Mouse (Mus musculus): Measurements from ENCODE around the gene Palmd. TPM values are rescaled to one million over a fixed set of nuclear protein-coding genes. Genes with fewer than 3 reads are reported as not detected.
A peak's percentile ranks its signal among the peaks of the same experiment; 100 is the strongest.

The Palmd gene
- polyA plus RNA-seq, 1 experiment from 2014 or later, result 6.6 TPM

- WGBS, result 93% methylated on average over 9 of the region's 9 CpGs
- no peaks in the 10 kb centered on the region for H3K9me3 ChIP-seq (ENCODE audit: control insufficient read depth, low read length)
- no peaks in the 10 kb centered on the region for H3K36me3 ChIP-seq (ENCODE audit: control insufficient read depth, insufficient read depth, low read length)
- H3K27me3 ChIP-seq (ENCODE audit: control insufficient read depth, insufficient read depth, low read length), result no peaks in the 10 kb centered on the region
- H3K9ac ChIP-seq (ENCODE audit: low read length), result no peak overlapping the region
- ATAC-seq (replicated peaks; ENCODE audit: low FRiP score), result no peak
- no peak overlapping the region for H3K4me3 ChIP-seq (ENCODE audit: low read depth, low read length)
- no peak for DNase-seq (ENCODE audit: low spot score)
- H3K4me1 ChIP-seq (replicated peaks; ENCODE audit: control insufficient read depth, insufficient read depth, low read length), result no peaks in the 10 kb centered on the region; the same call in 1 of the 2 replicates
- no peak overlapping the region for H3K4me2 ChIP-seq (ENCODE audit: low read depth, low read length, severe bottlenecking)
- H3K27ac ChIP-seq (ENCODE audit: low read depth, low read length), result no peak overlapping the region
These were observed 75.9 kb downstream of the Palmd start for GRCm38 (mm10) chr3:116892872-116893271.

- ATAC-seq (replicated peaks; ENCODE audit: low FRiP score) (peak; percentile 38; the same call in 1 of the 2 replicates), DNase-seq (ENCODE audit: low spot score) (no peak)
- no peak overlapping the region for H3K4me3 ChIP-seq (ENCODE audit: low read depth, low read length)
- no peaks in the 10 kb centered on the region for H3K27me3 ChIP-seq (ENCODE audit: control insufficient read depth, insufficient read depth, low read length)
- no peak overlapping the region for H3K4me2 ChIP-seq (ENCODE audit: low read depth, low read length, severe bottlenecking)
- WGBS, result 83% methylated on average over 6 of the region's 6 CpGs
- H3K27ac ChIP-seq (ENCODE audit: low read depth, low read length), result no peak overlapping the region
- no peaks in the 10 kb centered on the region for H3K9me3 ChIP-seq (ENCODE audit: control insufficient read depth, low read length)
- no peak overlapping the region for H3K9ac ChIP-seq (ENCODE audit: low read length)
- H3K36me3 ChIP-seq (ENCODE audit: control insufficient read depth, insufficient read depth, low read length), result no peaks in the 10 kb centered on the region
- H3K4me1 ChIP-seq (replicated peaks; ENCODE audit: control insufficient read depth, insufficient read depth, low read length), result no peaks in the 10 kb centered on the region; the same call in 1 of the 2 replicates
These were observed 76.6 kb downstream of the Palmd start for GRCm38 (mm10) chr3:116892206-116892563.

GRCm38 (mm10) chr3:116891436-116892205 is 77.2 kb downstream of the Palmd start:
- Histone ChIP-seq H3K36me3 (ENCODE audit: control insufficient read depth, insufficient read depth, low read length) (no peaks in the 10 kb centered on the region), H3K4me2 (ENCODE audit: low read depth, low read length, severe bottlenecking) (no peak overlapping the region), H3K4me3 (ENCODE audit: low read depth, low read length) (no peak overlapping the region), H3K27me3 (ENCODE audit: control insufficient read depth, insufficient read depth, low read length) (no peaks in the 10 kb centered on the region), H3K9me3 (ENCODE audit: control insufficient read depth, low read length) (no peaks in the 10 kb centered on the region), H3K9ac (ENCODE audit: low read length) (no peak overlapping the region), H3K27ac (ENCODE audit: low read depth, low read length) (no peak overlapping the region), H3K4me1 (replicated peaks; ENCODE audit: control insufficient read depth, insufficient read depth, low read length) (no peaks in the 10 kb centered on the region; the same call in 1 of the 2 replicates)
- no peak for DNase-seq (ENCODE audit: low spot score)
- peak; percentile 53 for ATAC-seq (replicated peaks; ENCODE audit: low FRiP score)
- 56% methylated on average over 17 of the region's 17 CpGs for WGBS

- Histone ChIP-seq H3K4me1 (replicated peaks; ENCODE audit: control insufficient read depth, insufficient read depth, low read length) (no peaks in the 10 kb centered on the region; the same call in 1 of the 2 replicates), H3K4me3 (ENCODE audit: low read depth, low read length) (no peak overlapping the region), H3K27ac (ENCODE audit: low read depth, low read length) (no peak overlapping the region), H3K9ac (ENCODE audit: low read length) (no peak overlapping the region), H3K9me3 (ENCODE audit: control insufficient read depth, low read length) (no peaks in the 10 kb centered on the region), H3K27me3 (ENCODE audit: control insufficient read depth, insufficient read depth, low read length) (no peaks in the 10 kb centered on the region), H3K36me3 (ENCODE audit: control insufficient read depth, insufficient read depth, low read length) (no peaks in the 10 kb centered on the region), H3K4me2 (ENCODE audit: low read depth, low read length, severe bottlenecking) (no peak overlapping the region)
- ATAC-seq (replicated peaks; ENCODE audit: low FRiP score) (no peak), DNase-seq (ENCODE audit: low spot score) (no peak)
- over 99% methylated on average over 4 of the region's 4 CpGs for WGBS
These were observed 78.2 kb downstream of the Palmd start for GRCm38 (mm10) chr3:116890576-116890975.

GRCm38 (mm10) chr3:116889358-116889757 is 79.4 kb downstream of the Palmd start:
- no peak for DNase-seq (ENCODE audit: low spot score)
- Histone ChIP-seq H3K4me3 (ENCODE audit: low read depth, low read length) (no peak overlapping the region), H3K27ac (ENCODE audit: low read depth, low read length) (no peak overlapping the region), H3K4me1 (replicated peaks; ENCODE audit: control insufficient read depth, insufficient read depth, low read length) (no peaks in the 10 kb centered on the region; the same call in 1 of the 2 replicates), H3K36me3 (ENCODE audit: control insufficient read depth, insufficient read depth, low read length) (no peaks in the 10 kb centered on the region; the same call in 1 of the 2 replicates), H3K4me2 (ENCODE audit: low read depth, low read length, severe bottlenecking) (no peak overlapping the region), H3K9ac (ENCODE audit: low read length) (no peak overlapping the region), H3K9me3 (ENCODE audit: control insufficient read depth, low read length) (no peaks in the 10 kb centered on the region), H3K27me3 (ENCODE audit: control insufficient read depth, insufficient read depth, low read length) (no peaks in the 10 kb centered on the region)
- 90% methylated on average over 7 of the region's 7 CpGs for WGBS
- ATAC-seq (replicated peaks; ENCODE audit: low FRiP score), result no peak

- 89% methylated on average over 8 of the region's 8 CpGs for WGBS
- H3K9me3 ChIP-seq (ENCODE audit: control insufficient read depth, low read length), result no peaks in the 10 kb centered on the region
These were observed 83.8 kb downstream of the Palmd start for GRCm38 (mm10) chr3:116884941-116885340.

GRCm38 (mm10) chr3:116882221-116882960 is 86.4 kb downstream of the Palmd start:
- Histone ChIP-seq H3K36me3 (ENCODE audit: control insufficient read depth, insufficient read depth, low read length) (no peaks in the 10 kb centered on the region; the same call in 1 of the 2 replicates), H3K27me3 (ENCODE audit: control insufficient read depth, insufficient read depth, low read length) (no peaks in the 10 kb centered on the region), H3K9ac (ENCODE audit: low read length) (no peak overlapping the region), H3K4me3 (ENCODE audit: low read depth, low read length) (no peak overlapping the region), H3K27ac (ENCODE audit: low read depth, low read length) (no peak overlapping the region), H3K4me2 (ENCODE audit: low read depth, low read length, severe bottlenecking) (no peak overlapping the region), H3K4me1 (replicated peaks; ENCODE audit: control insufficient read depth, insufficient read depth, low read length) (no peaks in the 10 kb centered on the region), H3K9me3 (ENCODE audit: control insufficient read depth, low read length) (no peaks in the 10 kb centered on the region)
- 92% methylated on average over 14 of the region's 14 CpGs for whole genome bisulfite sequencing
- ATAC-seq (replicated peaks; ENCODE audit: low FRiP score) (no peak), DNase-seq (ENCODE audit: low spot score) (no peak)

More at GRCm38 (mm10) chr3:116884941-116885340, 83.8 kb downstream of the Palmd start:
- no peak overlapping the region for H3K27ac ChIP-seq (ENCODE audit: low read depth, low read length)
- DNase-seq (ENCODE audit: low spot score), result no peak
- no peak overlapping the region for H3K9ac ChIP-seq (ENCODE audit: low read length)
- no peaks in the 10 kb centered on the region for H3K4me1 ChIP-seq (replicated peaks; ENCODE audit: control insufficient read depth, insufficient read depth, low read length)
- no peak overlapping the region for H3K4me2 ChIP-seq (ENCODE audit: low read depth, low read length, severe bottlenecking)
- H3K4me3 ChIP-seq (ENCODE audit: low read depth, low read length), result no peak overlapping the region
- no peaks in the 10 kb centered on the region; the same call in 1 of the 2 replicates for H3K36me3 ChIP-seq (ENCODE audit: control insufficient read depth, insufficient read depth, low read length)
- no peaks in the 10 kb centered on the region for H3K27me3 ChIP-seq (ENCODE audit: control insufficient read depth, insufficient read depth, low read length)
- no peak for ATAC-seq (replicated peaks; ENCODE audit: low FRiP score)

- H3K4me2 ChIP-seq (ENCODE audit: low read depth, low read length, severe bottlenecking), result no peak overlapping the region
- DNase-seq (ENCODE audit: low spot score) (no peak), ATAC-seq (replicated peaks; ENCODE audit: low FRiP score) (no peak)
- H3K4me3 ChIP-seq (ENCODE audit: low read depth, low read length), result no peak overlapping the region
- H3K27ac ChIP-seq (ENCODE audit: low read depth, low read length), result no peak overlapping the region
- no peaks in the 10 kb centered on the region for H3K9me3 ChIP-seq (ENCODE audit: control insufficient read depth, low read length)
- no peaks in the 10 kb centered on the region; the same call in 1 of the 2 replicates for H3K4me1 ChIP-seq (replicated peaks; ENCODE audit: control insufficient read depth, insufficient read depth, low read length)
- no peaks in the 10 kb centered on the region for H3K36me3 ChIP-seq (ENCODE audit: control insufficient read depth, insufficient read depth, low read length)
- H3K27me3 ChIP-seq (ENCODE audit: control insufficient read depth, insufficient read depth, low read length), result no peaks in the 10 kb centered on the region
- no peak overlapping the region for H3K9ac ChIP-seq (ENCODE audit: low read length)
- WGBS, result 41% methylated on average over 3 of the region's 3 CpGs
These were observed 98.4 kb downstream of the Palmd start for GRCm38 (mm10) chr3:116870372-116870771.
